Mouse (Mus musculus): ENCODE results near the gene Fbln2. TPM values are rescaled to one million over a fixed set of nuclear protein-coding genes. Genes with fewer than 3 reads are reported as not detected.

The Fbln2 gene
- polyA plus RNA-seq (2014; fragmentation: Illumina TruSeq; extraction: RNeasy Lipid Tissue Mini Kit (QIAGEN cat#74804); ENCODE audit: low replicate concordance) = 1.3 TPM

GRCm38 (mm10) chr6:91212155-91212554, at the start of gene Fbln2:
Gene Fbln2, plus strand, starts transcription at chr6:91212455.

Other genes starting within 250 kb of the Fbln2 start
- gene Iqsec1, start 223.8 kb upstream of the Fbln2 start, polyA plus RNA-seq (2014; fragmentation: Illumina TruSeq; extraction: RNeasy Lipid Tissue Mini Kit (QIAGEN cat#74804); ENCODE audit: low replicate concordance) = 5.2 TPM
- 1.3 TPM for gene Nup210, start 95.6 kb upstream of the Fbln2 start, polyA plus RNA-seq (2014; fragmentation: Illumina TruSeq; extraction: RNeasy Lipid Tissue Mini Kit (QIAGEN cat#74804); ENCODE audit: low replicate concordance)
- gene Hdac11, start 55.8 kb upstream of the Fbln2 start, polyA plus RNA-seq (2014; fragmentation: Illumina TruSeq; extraction: RNeasy Lipid Tissue Mini Kit (QIAGEN cat#74804); ENCODE audit: low replicate concordance) = 1.4 TPM
- not detected for gene Wnt7a, start 198.9 kb downstream of the Fbln2 start, polyA plus RNA-seq (2014; fragmentation: Illumina TruSeq; extraction: RNeasy Lipid Tissue Mini Kit (QIAGEN cat#74804); ENCODE audit: low replicate concordance)